Mouse (Mus musculus): ENCODE data around the gene Gpd1. TPM values are rescaled to one million over a fixed set of nuclear protein-coding genes. Genes with fewer than 3 reads are reported as not detected.

Gpd1 gene
- total and polyA plus RNA-seq, 3 experiments, result 0.24 to 0.56 (median 0.25) TPM

DNA sequence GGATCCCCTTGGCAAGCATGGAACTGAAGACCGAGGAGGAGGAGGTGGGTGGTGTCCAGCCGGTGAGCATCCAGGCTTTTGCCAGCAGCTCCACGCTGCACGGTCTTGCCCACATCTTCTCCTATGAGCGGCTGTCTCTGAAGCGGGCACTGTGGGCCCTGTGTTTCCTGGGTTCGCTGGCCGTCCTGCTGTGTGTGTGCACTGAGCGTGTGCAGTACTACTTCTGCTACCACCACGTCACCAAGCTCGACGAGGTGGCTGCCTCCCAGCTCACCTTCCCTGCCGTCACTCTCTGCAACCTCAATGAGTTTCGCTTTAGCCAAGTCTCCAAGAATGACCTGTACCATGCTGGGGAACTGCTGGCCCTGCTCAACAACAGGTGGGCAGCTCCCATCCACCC, 45.5 kb upstream of the Gpd1 start:
- Histone ChIP-seq H3K27me3 (replicated peaks) (peaks cover 71% of the 10 kb centered on the region), H3K9ac (ENCODE audit: insufficient read depth, low read depth) (no peak overlapping the region), H3K4me3 (replicated peaks in 1 of 3; ENCODE audit: low read depth in 2 of 3, low read length in 2 of 3, poor library complexity in 1 of 3) (no peak overlapping the region), H3K27ac (ENCODE audit: insufficient read depth, low read depth) (no peak overlapping the region), H3K4me1 (ENCODE audit: control insufficient read depth in 1 of 2, insufficient read depth in 2 of 2) (peaks cover 0 to 10% of the 10 kb centered on the region in 2 experiments; a peak in 1 of 4 replicates), H3K79me2 (replicated peaks; ENCODE audit: control insufficient read depth, extremely low read depth, insufficient read depth, poor library complexity, severe bottlenecking) (no peaks in the 10 kb centered on the region), H3K4me2 (ENCODE audit: insufficient read depth, low read depth, poor library complexity, severe bottlenecking) (no peak overlapping the region), H3K9me3 (replicated peaks; ENCODE audit: low read length) (peaks cover 4% of the 10 kb centered on the region), H3K36me3 (replicated peaks in 1 of 2; ENCODE audit: control insufficient read depth in 1 of 2, insufficient read depth in 1 of 2, low read length in 1 of 2) (no peaks in the 10 kb centered on the region)
- in situ Hi-C loops (cut with MboI; ENCODE audit: low pct_ligation_motif_present, low pct_unique_long_range_greater_than_20kb, low sequenced_read_pairs), result loop anchor here (5.0 kb wide), 1 partner anchor 169 kb away; no protein-coding TSS in a partner anchor
- TF ChIP-seq RAD21 (IDR thresholded peaks at IDR 0.05; ENCODE audit: low read depth, low read length) (no peak), POLR2A (IDR thresholded peaks at IDR 0.05; ENCODE audit: low read depth, low read length) (no peak), SIN3A (IDR thresholded peaks at IDR 0.05; ENCODE audit: low read length) (no peak), MXI1 (IDR thresholded peaks at IDR 0.05; ENCODE audit: low read depth, low read length) (no peak), USF1 (IDR thresholded peaks at IDR 0.05; ENCODE audit: low read depth, low read length) (no peak), ZKSCAN1 (IDR thresholded peaks at IDR 0.05; ENCODE audit: borderline replicate concordance, low read depth, low read length) (no peak), JUN (IDR thresholded peaks at IDR 0.05; ENCODE audit: insufficient read depth, low read depth, low read length) (no peak), TCF12 (IDR thresholded peaks at IDR 0.05; ENCODE audit: low read depth, low read length) (no peak), UBTF (IDR thresholded peaks at IDR 0.05; ENCODE audit: low read depth, low read length) (no peak), GABPA (IDR thresholded peaks at IDR 0.05; ENCODE audit: insufficient replicate concordance, low read depth, low read length) (no peak), ZC3H11A (IDR thresholded peaks at IDR 0.05; ENCODE audit: low read depth, low read length) (no peak), ZMIZ1 (IDR thresholded peaks at IDR 0.05; ENCODE audit: low read depth, low read length) (no peak), ELF1 (IDR thresholded peaks at IDR 0.05; ENCODE audit: low read depth, low read length) (no peak), JUND (conservative IDR thresholded peaks at IDR 0.05; ENCODE audit: low read depth, low read length) (no peak), CTCF (conservative IDR thresholded peaks at IDR 0.05 in 1 of 2, IDR thresholded peaks at IDR 0.05 in 1 of 2; ENCODE audit: low read depth in 2 of 2, low read length in 2 of 2) (no peak), HCFC1 (IDR thresholded peaks at IDR 0.05; ENCODE audit: low read depth, low read length) (no peak), BHLHE40 (IDR thresholded peaks at IDR 0.05; ENCODE audit: low read depth, low read length) (no peak)
- no peak for DNase-seq (ENCODE audit: extremely low read depth)
- dilution Hi-C loops (cut with MboI; ENCODE audit: extremely low pct_ligation_motif_present, extremely low pct_unique_long_range_greater_than_20kb, low sequenced_read_pairs), result no loop called here

DNA sequence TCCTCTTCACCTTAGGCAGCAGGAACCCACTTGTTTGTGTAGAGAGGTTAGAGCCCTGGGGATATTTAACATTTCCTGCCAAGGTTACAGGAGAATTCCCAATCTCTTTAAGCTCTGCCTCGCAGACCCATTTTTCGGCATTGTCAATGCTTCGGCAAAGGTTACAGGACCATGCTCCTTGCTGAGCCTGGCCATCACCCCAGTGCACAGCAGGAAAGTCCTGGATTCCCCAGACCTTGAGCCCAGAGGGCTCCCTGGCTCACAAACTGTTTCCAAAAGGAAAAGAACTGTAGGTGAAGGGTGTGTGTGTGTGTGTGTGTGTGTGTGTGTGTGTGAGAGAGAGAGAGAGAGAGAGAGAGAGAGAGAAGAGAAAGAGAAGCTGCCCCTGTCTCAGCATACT, 42.4 kb upstream of the Gpd1 start:
- Histone ChIP-seq H3K27me3 (replicated peaks) (peaks cover 75% of the 10 kb centered on the region), H3K4me1 (ENCODE audit: control insufficient read depth in 1 of 2, insufficient read depth in 2 of 2) (peaks cover 0 to 9% of the 10 kb centered on the region in 2 experiments; a peak in 1 of 4 replicates), H3K79me2 (replicated peaks; ENCODE audit: control insufficient read depth, extremely low read depth, insufficient read depth, poor library complexity, severe bottlenecking) (no peaks in the 10 kb centered on the region), H3K27ac (ENCODE audit: insufficient read depth, low read depth) (no peak overlapping the region), H3K36me3 (replicated peaks in 1 of 2; ENCODE audit: control insufficient read depth in 1 of 2, insufficient read depth in 1 of 2, low read length in 1 of 2) (no peaks in the 10 kb centered on the region), H3K4me3 (replicated peaks in 1 of 3; ENCODE audit: low read depth in 2 of 3, low read length in 2 of 3, poor library complexity in 1 of 3) (no peak overlapping the region), H3K4me2 (ENCODE audit: insufficient read depth, low read depth, poor library complexity, severe bottlenecking) (no peak overlapping the region), H3K9ac (ENCODE audit: insufficient read depth, low read depth) (no peak overlapping the region), H3K9me3 (replicated peaks; ENCODE audit: low read length) (no peaks in the 10 kb centered on the region)
- DNase-seq (ENCODE audit: extremely low read depth), result no peak
- no peak for TF ChIP-seq TBP (conservative IDR thresholded peaks at IDR 0.05; ENCODE audit: low read depth, low read length)
- no peak for TF ChIP-seq SIN3A (IDR thresholded peaks at IDR 0.05; ENCODE audit: low read length)
- no peak for TF ChIP-seq MEF2A (IDR thresholded peaks at IDR 0.05; ENCODE audit: borderline replicate concordance, low read depth, low read length)
- no peak for TF ChIP-seq CTCF (conservative IDR thresholded peaks at IDR 0.05 in 1 of 2, IDR thresholded peaks at IDR 0.05 in 1 of 2; ENCODE audit: low read depth in 2 of 2, low read length in 2 of 2)
- no peak for TF ChIP-seq RCOR1 (conservative IDR thresholded peaks at IDR 0.05; ENCODE audit: low read depth, low read length)
- in situ Hi-C loops (cut with MboI; ENCODE audit: low pct_ligation_motif_present, low pct_unique_long_range_greater_than_20kb, low sequenced_read_pairs) (loop anchor here (5.0 kb wide), 1 partner anchor 173 kb away; no protein-coding TSS in a partner anchor), dilution Hi-C loops (cut with MboI; ENCODE audit: extremely low pct_ligation_motif_present, extremely low pct_unique_long_range_greater_than_20kb, low sequenced_read_pairs) (no loop called here)
